In genomic region chr7:75350172-75350571, GRCm38 (mm10) we compare ENCODE assay signal across 26 mouse cellular contexts. TPM values are rescaled to one million over a fixed set of nuclear protein-coding genes. Genes with fewer than 3 reads are reported as not detected.
A peak's percentile ranks its signal among the peaks of the same experiment; 100 is the strongest.
DNase-seq lines count a peak whose midpoint lies in the region; ATAC-seq and TF ChIP-seq lines count a peak whose summit lies in the region.
"Had no signal": no experiment of that assay in that cellular context is flagged by ENCODE, and none has a peak within 500 bp of the region (broad histone marks: within the 10 kb centered on the region; RNA-seq: fewer than 3 reads in every experiment).

No protein-coding gene starts in this region.

- no peak for TF ChIP-seq CTCF in midbrain, postnatal 0 days (IDR thresholded peaks at IDR 0.05)

- H3K27me3 ChIP-seq in midbrain, embryonic 11.5 days (ENCODE audit: control insufficient read depth, insufficient read depth, low read length): no peaks in the 10 kb centered on the region
- H3K27me3 ChIP-seq in midbrain, postnatal 0 days (ENCODE audit: insufficient read depth, low read length): no peaks in the 10 kb centered on the region
- no peaks in the 10 kb centered on the region for H3K27me3 ChIP-seq in liver, embryonic 11.5 days (replicated peaks; ENCODE audit: control insufficient read depth, insufficient read depth, low read length)
- no peaks in the 10 kb centered on the region for H3K27me3 ChIP-seq in liver, embryonic 16.5 days (ENCODE audit: control insufficient read depth, insufficient read depth, low read depth, low read length)
- H3K27me3 ChIP-seq: heart, embryonic 15.5 days; hindbrain, embryonic 12.5 days had no signal

- no peaks in the 10 kb centered on the region for H3K36me3 ChIP-seq in midbrain, embryonic 11.5 days (ENCODE audit: control insufficient read depth, insufficient read depth, low read length)
- no peaks in the 10 kb centered on the region for H3K36me3 ChIP-seq in midbrain, postnatal 0 days (ENCODE audit: insufficient read depth, low read length)
- no peaks in the 10 kb centered on the region for H3K36me3 ChIP-seq in liver, embryonic 11.5 days (ENCODE audit: control insufficient read depth, insufficient read depth, low read length)
- H3K36me3 ChIP-seq in liver, embryonic 16.5 days (ENCODE audit: control insufficient read depth, insufficient read depth): no peaks in the 10 kb centered on the region
- H3K36me3 ChIP-seq: forebrain, embryonic 10.5 days; heart, embryonic 10.5 days; heart, embryonic 15.5 days; hindbrain, embryonic 12.5 days had no signal

- H3K4me2 ChIP-seq in midbrain, embryonic 11.5 days: no peak overlapping the region
- H3K4me2 ChIP-seq in midbrain, postnatal 0 days (ENCODE audit: low read depth, low read length, poor library complexity, severe bottlenecking): no peak overlapping the region
- no peak overlapping the region for H3K4me2 ChIP-seq in liver, embryonic 11.5 days
- H3K4me2 ChIP-seq in liver, embryonic 16.5 days (ENCODE audit: low read depth, low read length): no peak overlapping the region
- H3K4me2 ChIP-seq: heart, embryonic 15.5 days; hindbrain, embryonic 12.5 days had no signal

- no peak overlapping the region for H3K4me3 ChIP-seq in midbrain, embryonic 11.5 days (ENCODE audit: low read depth, low read length)
- H3K4me3 ChIP-seq in midbrain, postnatal 0 days (ENCODE audit: low read depth, low read length): no peak overlapping the region
- H3K4me3 ChIP-seq in liver, embryonic 11.5 days (ENCODE audit: low read depth, low read length): no peak overlapping the region
- no peak overlapping the region for H3K4me3 ChIP-seq in liver, embryonic 16.5 days (ENCODE audit: low read depth, low read length)
- H3K4me3 ChIP-seq: forebrain, embryonic 10.5 days; heart, embryonic 10.5 days; heart, embryonic 15.5 days; hindbrain, embryonic 12.5 days; megakaryocyte, embryonic 14.5 days had no signal

- no peaks in the 10 kb centered on the region for H3K9me3 ChIP-seq in midbrain, embryonic 11.5 days (ENCODE audit: control insufficient read depth, low read length)
- no peaks in the 10 kb centered on the region for H3K9me3 ChIP-seq in midbrain, postnatal 0 days (ENCODE audit: low read length)
- H3K9me3 ChIP-seq in liver, embryonic 11.5 days (ENCODE audit: control insufficient read depth, low read length): no peaks in the 10 kb centered on the region
- no peaks in the 10 kb centered on the region for H3K9me3 ChIP-seq in liver, embryonic 16.5 days (replicated peaks; ENCODE audit: control insufficient read depth, low read length)
- H3K9me3 ChIP-seq: forebrain, embryonic 10.5 days; heart, embryonic 10.5 days; heart, embryonic 15.5 days; hindbrain, embryonic 12.5 days; megakaryocyte, embryonic 14.5 days had no signal

- H3K9ac ChIP-seq in midbrain, embryonic 11.5 days (ENCODE audit: low read length): no peak overlapping the region
- H3K9ac ChIP-seq in midbrain, postnatal 0 days (replicated peaks; ENCODE audit: low read length, poor library complexity, severe bottlenecking): no peak overlapping the region
- no peak overlapping the region for H3K9ac ChIP-seq in liver, embryonic 11.5 days (ENCODE audit: low read depth, low read length)
- no peak overlapping the region for H3K9ac ChIP-seq in liver, embryonic 16.5 days (ENCODE audit: low read depth, low read length)
- H3K9ac ChIP-seq: heart, embryonic 15.5 days; hindbrain, embryonic 12.5 days had no signal

- DNase-seq in midbrain, embryonic 11.5 days (ENCODE audit: low spot score, missing footprints): peak; percentile 35
- no peak for DNase-seq in midbrain, postnatal 0 days (ENCODE audit: low spot score)
- no peak for DNase-seq in liver, embryonic 11.5 days (ENCODE audit: low spot score)
- DNase-seq in spleen, postnatal 36 days (ENCODE audit: low spot score in 2 of 2): no peak
- no peak for DNase-seq in thymus, postnatal 0 days (ENCODE audit: low spot score)
- DNase-seq in cerebellum, postnatal 25 days: no peak
- DNase-seq: adrenal gland, postnatal 25 days; cerebellum, adult 2 months; cerebellum, postnatal 14 days; heart, postnatal 36 days; kidney, adult 11 months; kidney, postnatal 14 days; layer of hippocampus, adult 9-11 months; lung, postnatal 36 days; midbrain, embryonic 14.5 days; right cerebral cortex, postnatal 25 days; thymus, postnatal 36 days had no signal

- no peak overlapping the region for H3K27ac ChIP-seq in midbrain, embryonic 11.5 days (ENCODE audit: low read depth, low read length)
- no peak overlapping the region for H3K27ac ChIP-seq in midbrain, postnatal 0 days (ENCODE audit: low read depth, low read length)
- no peak overlapping the region for H3K27ac ChIP-seq in liver, embryonic 11.5 days (ENCODE audit: low read depth, low read length)
- H3K27ac ChIP-seq in liver, embryonic 16.5 days (ENCODE audit: low read length): no peak overlapping the region
- H3K27ac ChIP-seq: forebrain, embryonic 10.5 days; heart, embryonic 10.5 days; heart, embryonic 15.5 days; hindbrain, embryonic 12.5 days had no signal

- no peak for ATAC-seq in midbrain, embryonic 11.5 days (ENCODE audit: low FRiP score)
- ATAC-seq in midbrain, postnatal 0 days (ENCODE audit: low FRiP score): no peak
- ATAC-seq in liver, embryonic 11.5 days (replicated peaks; ENCODE audit: low FRiP score): peak; percentile 88
- peak; percentile 87 for ATAC-seq in liver, embryonic 16.5 days (ENCODE audit: low read depth)
- ATAC-seq: forebrain, embryonic 16.5 days had no signal

- no peaks in the 10 kb centered on the region for H3K4me1 ChIP-seq in midbrain, embryonic 11.5 days (ENCODE audit: control insufficient read depth, insufficient read depth, low read length)
- H3K4me1 ChIP-seq in midbrain, postnatal 0 days (ENCODE audit: insufficient read depth, low read length): no peaks in the 10 kb centered on the region
- H3K4me1 ChIP-seq in liver, embryonic 11.5 days (replicated peaks; ENCODE audit: control insufficient read depth, insufficient read depth, low read length): no peaks in the 10 kb centered on the region
- no peaks in the 10 kb centered on the region for H3K4me1 ChIP-seq in liver, embryonic 16.5 days (ENCODE audit: control insufficient read depth, low read depth, low read length)
- H3K4me1 ChIP-seq: forebrain, embryonic 10.5 days; heart, embryonic 10.5 days; heart, embryonic 15.5 days; hindbrain, embryonic 12.5 days; megakaryocyte, embryonic 14.5 days had no signal

- 80% methylated on average over 2 of the region's 2 CpGs for whole genome bisulfite sequencing in midbrain, embryonic 11.5 days
- WGBS in midbrain, postnatal 0 days: 71% methylated on average over 2 of the region's 2 CpGs
- WGBS in liver, embryonic 11.5 days: 44% methylated on average over 2 of the region's 2 CpGs
- WGBS in liver, embryonic 16.5 days (ENCODE audit: insufficient replicate concordance): 29% methylated on average over 2 of the region's 2 CpGs

RNA-seq across cellular contexts. Expression of gene Sv2b, which starts 41.1 kb away (rescaled TPM):
- 1.8 and 2.3 TPM in 2 replicates for polyA plus RNA-seq in midbrain, embryonic 11.5 days (2014; fragmentation: Nextera tagmentation; extraction: Ambion mirVana)
- 36.8 and 42.2 TPM in 2 replicates for total RNA-seq in midbrain, postnatal 0 days (2014; rRNA removed)
- polyA plus RNA-seq in midbrain, postnatal 0 days (2015; fragmentation: Nextera tagmentation; extraction: Ambion mirVana): 12.9 and 13.7 TPM in 2 replicates
- 0.11 and 0.13 TPM in 2 replicates for polyA plus RNA-seq in liver, embryonic 11.5 days (2014; fragmentation: Nextera tagmentation; extraction: Ambion mirVana)
- polyA plus RNA-seq in liver, embryonic 16.5 days (2015; fragmentation: Nextera tagmentation; extraction: Ambion mirVana): 0.02 and 0.05 TPM in 2 replicates
- 2.1 and 2.9 TPM in 2 replicates for polyA plus RNA-seq in thymus, postnatal 0 days (2015; fragmentation: Nextera tagmentation; extraction: Ambion mirVana)
- total RNA-seq: granulocyte monocyte progenitor cell, adult 5-6 weeks had no signal
- polyA plus RNA-seq: liver, adult 2 months had no signal

Comparison
In these comparisons a context has a peak if more than half of its experiments do, and no peak if none do; other contexts are left out.
1. ATAC-seq: peak in liver, embryonic 11.5 days (single experiment) and liver, embryonic 16.5 days (single experiment); none in midbrain, embryonic 11.5 days (single experiment) and midbrain, postnatal 0 days (single experiment).